Mouse (Mus musculus): ENCODE results near the gene Atg16l1. TPM values are rescaled to one million over a fixed set of nuclear protein-coding genes. Genes with fewer than 3 reads are reported as not detected.

Gene Atg16l1
- polyA plus RNA-seq, 2 experiments, result 10.9 to 13.4 TPM

GRCm38 (mm10) chr1:87779204-87779785, 23.6 kb downstream of the Atg16l1 start:
- DNase-seq (ENCODE audit: low read depth in 3 of 3, low spot score in 3 of 3) (no peak), ATAC-seq (ENCODE audit: insufficient read depth) (no peak)
- no peaks in the 10 kb centered on the region for H3K9me3 ChIP-seq (ENCODE audit: control insufficient read depth, low read length)
- H3K27ac ChIP-seq, result no peak overlapping the region
- no peaks in the 10 kb centered on the region for H3K27me3 ChIP-seq (ENCODE audit: control insufficient read depth, insufficient read depth, low read length)
- peaks cover 82% of the 10 kb centered on the region for H3K36me3 ChIP-seq (replicated peaks; ENCODE audit: control insufficient read depth, insufficient read depth, low read depth)
- WGBS (ENCODE audit: insufficient replicate concordance), result 79% methylated on average over 5 of the region's 5 CpGs
- H3K9ac ChIP-seq (replicated peaks), result no peak overlapping the region
- TF ChIP-seq CTCF (IDR thresholded peaks at IDR 0.05; ENCODE audit: low read depth), result no peak
- no peak for TF ChIP-seq EP300 (IDR thresholded peaks at IDR 0.05; ENCODE audit: low read depth)
- H3K4me2 ChIP-seq (ENCODE audit: low read depth), result no peak overlapping the region
- no peak overlapping the region for H3K4me3 ChIP-seq (ENCODE audit: insufficient read depth in 1 of 2, low read depth in 2 of 2, low read length in 2 of 2)
- no peaks in the 10 kb centered on the region for H3K4me1 ChIP-seq (replicated peaks; ENCODE audit: control insufficient read depth in 2 of 2, insufficient read depth in 2 of 2, low read length in 1 of 2)

DNA sequence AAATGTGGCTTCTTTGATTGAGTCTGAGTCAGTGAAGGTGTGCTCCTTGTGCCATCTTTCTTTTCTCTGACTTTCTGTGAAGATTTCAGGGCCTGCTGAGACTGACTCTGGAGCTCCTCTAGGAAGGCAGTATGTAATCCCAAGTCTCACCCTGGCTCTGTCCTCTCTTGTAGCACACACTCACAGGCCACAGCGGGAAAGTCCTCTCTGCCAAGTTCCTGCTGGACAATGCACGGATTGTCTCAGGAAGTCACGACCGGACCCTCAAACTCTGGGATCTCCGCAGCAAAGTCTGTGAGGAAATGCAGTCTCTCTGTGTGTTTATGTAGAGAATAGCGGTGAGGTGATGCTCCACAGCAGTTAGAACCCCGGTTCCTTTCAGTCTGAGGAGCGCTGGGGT, 30.0 kb downstream of the Atg16l1 start:
- Histone ChIP-seq H3K4me2 (ENCODE audit: low read depth) (no peak overlapping the region), H3K36me3 (replicated peaks; ENCODE audit: control insufficient read depth, insufficient read depth, low read depth) (peaks cover 68% of the 10 kb centered on the region), H3K27me3 (ENCODE audit: control insufficient read depth, insufficient read depth, low read length) (no peaks in the 10 kb centered on the region), H3K27ac (no peak overlapping the region), H3K9me3 (ENCODE audit: control insufficient read depth, low read length) (no peaks in the 10 kb centered on the region), H3K4me3 (ENCODE audit: insufficient read depth in 1 of 2, low read depth in 2 of 2, low read length in 2 of 2) (no peak overlapping the region), H3K9ac (replicated peaks) (no peak overlapping the region), H3K4me1 (replicated peaks; ENCODE audit: control insufficient read depth in 2 of 2, insufficient read depth in 2 of 2, low read length in 1 of 2) (no peaks in the 10 kb centered on the region)
- WGBS (ENCODE audit: insufficient replicate concordance), result 80% methylated on average over 8 of the region's 8 CpGs
- ATAC-seq (ENCODE audit: insufficient read depth) (no peak), DNase-seq (ENCODE audit: low read depth in 3 of 3, low spot score in 3 of 3) (no peak)
- TF ChIP-seq CTCF (IDR thresholded peaks at IDR 0.05; ENCODE audit: low read depth), result no peak
- TF ChIP-seq EP300 (IDR thresholded peaks at IDR 0.05; ENCODE audit: low read depth), result no peak

GRCm38 (mm10) chr1:87786251-87786650, 30.6 kb downstream of the Atg16l1 start:
- H3K4me2 ChIP-seq (ENCODE audit: low read depth), result no peak overlapping the region
- no peak overlapping the region for H3K4me3 ChIP-seq (ENCODE audit: insufficient read depth in 1 of 2, low read depth in 2 of 2, low read length in 2 of 2)
- no peaks in the 10 kb centered on the region for H3K9me3 ChIP-seq (ENCODE audit: control insufficient read depth, low read length)
- no peak for TF ChIP-seq CTCF (IDR thresholded peaks at IDR 0.05; ENCODE audit: low read depth)
- no peak for TF ChIP-seq EP300 (IDR thresholded peaks at IDR 0.05; ENCODE audit: low read depth)
- H3K9ac ChIP-seq (replicated peaks), result no peak overlapping the region
- WGBS (ENCODE audit: insufficient replicate concordance), result 82% methylated on average over 7 of the region's 7 CpGs
- no peak for ATAC-seq (ENCODE audit: insufficient read depth)
- no peak for DNase-seq (ENCODE audit: low read depth in 3 of 3, low spot score in 3 of 3)
- H3K36me3 ChIP-seq (replicated peaks; ENCODE audit: control insufficient read depth, insufficient read depth, low read depth), result peaks cover 71% of the 10 kb centered on the region
- H3K27ac ChIP-seq, result no peak overlapping the region
- no peaks in the 10 kb centered on the region for H3K4me1 ChIP-seq (replicated peaks; ENCODE audit: control insufficient read depth in 2 of 2, insufficient read depth in 2 of 2, low read length in 1 of 2)
- H3K27me3 ChIP-seq (ENCODE audit: control insufficient read depth, insufficient read depth, low read length), result no peaks in the 10 kb centered on the region

- Histone ChIP-seq H3K4me1 (replicated peaks; ENCODE audit: control insufficient read depth in 2 of 2, insufficient read depth in 2 of 2, low read length in 1 of 2) (no peaks in the 10 kb centered on the region), H3K36me3 (replicated peaks; ENCODE audit: control insufficient read depth, insufficient read depth, low read depth) (peaks cover 60% of the 10 kb centered on the region), H3K4me2 (ENCODE audit: low read depth) (no peak overlapping the region), H3K4me3 (ENCODE audit: insufficient read depth in 1 of 2, low read depth in 2 of 2, low read length in 2 of 2) (no peak overlapping the region), H3K9ac (replicated peaks) (no peak overlapping the region), H3K9me3 (ENCODE audit: control insufficient read depth, low read length) (no peaks in the 10 kb centered on the region), H3K27ac (no peak overlapping the region), H3K27me3 (ENCODE audit: control insufficient read depth, insufficient read depth, low read length) (no peaks in the 10 kb centered on the region)
- 81% methylated on average over 8 of the region's 8 CpGs for WGBS (ENCODE audit: insufficient replicate concordance)
- TF ChIP-seq CTCF (IDR thresholded peaks at IDR 0.05; ENCODE audit: low read depth) (no peak), EP300 (IDR thresholded peaks at IDR 0.05; ENCODE audit: low read depth) (no peak)
- ATAC-seq (ENCODE audit: insufficient read depth) (no peak), DNase-seq (ENCODE audit: low read depth in 3 of 3, low spot score in 3 of 3) (no peak)
Observed at GRCm38 (mm10) chr1:87789665-87790064, 34.0 kb downstream of the Atg16l1 start.

- Histone ChIP-seq H3K4me2 (ENCODE audit: low read depth) (no peak overlapping the region), H3K9ac (replicated peaks) (no peak overlapping the region), H3K4me1 (replicated peaks; ENCODE audit: control insufficient read depth in 2 of 2, insufficient read depth in 2 of 2, low read length in 1 of 2) (no peaks in the 10 kb centered on the region), H3K27ac (no peak overlapping the region), H3K9me3 (ENCODE audit: control insufficient read depth, low read length) (no peaks in the 10 kb centered on the region), H3K4me3 (ENCODE audit: insufficient read depth in 1 of 2, low read depth in 2 of 2, low read length in 2 of 2) (no peak overlapping the region), H3K36me3 (replicated peaks; ENCODE audit: control insufficient read depth, insufficient read depth, low read depth) (peaks cover 33% of the 10 kb centered on the region), H3K27me3 (ENCODE audit: control insufficient read depth, insufficient read depth, low read length) (no peaks in the 10 kb centered on the region)
- WGBS (ENCODE audit: insufficient replicate concordance), result 69% methylated on average over 4 of the region's 4 CpGs
- TF ChIP-seq CTCF (IDR thresholded peaks at IDR 0.05; ENCODE audit: low read depth), result no peak
- no peak for TF ChIP-seq EP300 (IDR thresholded peaks at IDR 0.05; ENCODE audit: low read depth)
- ATAC-seq (ENCODE audit: insufficient read depth) (no peak), DNase-seq (ENCODE audit: low read depth in 3 of 3, low spot score in 3 of 3) (no peak)
Observed at GRCm38 (mm10) chr1:87792438-87793137, 36.9 kb downstream of the Atg16l1 start.
